Mouse (Mus musculus): ENCODE results near the gene Pfn3. TPM values are rescaled to one million over a fixed set of nuclear protein-coding genes. Genes with fewer than 3 reads are reported as not detected.

Gene Pfn3
- total RNA-seq, 2 experiments from 2014 or later = not detected

Small RNA genes within 50 kb of the gene (microRNA-seq; reads per million reads assigned to microRNA genes)
- 4.0 to 4.7 reads per million in 2 experiments for gene Mir6943

Other genes with a start within 250 kb of the Pfn3 start
- gene Nsd1, start 205.4 kb downstream of the Pfn3 start, total RNA-seq (2021) = 100 to 1,000 TPM; 124 to 125 TPM
- gene Prelid1, start 94.7 kb downstream of the Pfn3 start, total RNA-seq (2021) = 100 to 1,000 TPM; 170 to 176 TPM
- gene Rab24, start 93.3 kb downstream of the Pfn3 start, total RNA-seq (2021) = 10 to 100 TPM; 82.3 to 87.2 TPM
- 1 to 10 TPM in 1 of 2 experiments, under 1 TPM in 1; 0.85 to 1.4 TPM for gene Mxd3, start 85.4 kb downstream of the Pfn3 start, total RNA-seq (2021)
- 10 to 100 TPM; 57.5 to 59.7 TPM for gene Lman2, start 52.4 kb downstream of the Pfn3 start, total RNA-seq (2021)
- gene Rgs14, start 45.5 kb downstream of the Pfn3 start, total RNA-seq (2021) = 10 to 100 TPM; 55.6 to 58.5 TPM
- gene Slc34a1, start 17.0 kb downstream of the Pfn3 start, total RNA-seq (2021) = not detected
- under 1 TPM; 0.57 to 0.62 TPM for gene F12, start 11.6 kb upstream of the Pfn3 start, total RNA-seq (2021)
- gene Grk6, start 29.8 kb upstream of the Pfn3 start, total RNA-seq (2021) = 10 to 100 TPM; 64.0 to 68.0 TPM
- 10 to 100 TPM; 80.1 to 85.9 TPM for gene Prr7, start 49.0 kb upstream of the Pfn3 start, total RNA-seq (2021)
- 100 to 1,000 TPM; 287 to 295 TPM for gene Dbn1, start 72.9 kb upstream of the Pfn3 start, total RNA-seq (2021)
- gene Pdlim7, start 98.4 kb upstream of the Pfn3 start, total RNA-seq (2021) = 10 to 100 TPM; 89.6 to 96.1 TPM
- 10 to 100 TPM in 1 of 2 experiments, 1 to 10 TPM in 1; 9.7 to 13.2 TPM for gene Dok3, start 114.1 kb upstream of the Pfn3 start, total RNA-seq (2021)
- 10 to 100 TPM; 53.6 to 58.0 TPM for gene Ddx41, start 121.4 kb upstream of the Pfn3 start, total RNA-seq (2021)
- gene Fam193b, start 155.9 kb upstream of the Pfn3 start, total RNA-seq (2021) = 10 to 100 TPM; 67.0 to 84.3 TPM
- gene Tmed9, start 158.5 kb upstream of the Pfn3 start, total RNA-seq (2021) = 100 to 1,000 TPM; 129 to 134 TPM
- 10 to 100 TPM; 22.9 to 25.5 TPM for gene B4galt7, start 184.7 kb upstream of the Pfn3 start, total RNA-seq (2021)
- 10 to 100 TPM; 40.7 to 45.9 TPM for gene Caml, start 207.8 kb upstream of the Pfn3 start, total RNA-seq (2021)
- 10 to 100 TPM; 39.9 to 44.0 TPM for gene Ddx46, start 219.8 kb upstream of the Pfn3 start, total RNA-seq (2021)

Measured in left cerebral cortex, postnatal 25 days (tissue).